Mouse (Mus musculus) gastrocnemius, postnatal 25 days (tissue): ENCODE results near the gene Ndufa4l2. TPM values are rescaled to one million over a fixed set of nuclear protein-coding genes. Genes with fewer than 3 reads are reported as not detected.
A peak's percentile ranks its signal among the peaks of the same experiment; 100 is the strongest.

Experiments used
- DNase-seq: peaks from one replicate; pipeline ENCODE4 v3.0.0; 2022
- long read RNA-seq, 2 experiments: library from polyadenylated mRNA; stranded (forward); transcript quantifications; one replicate each; pipeline ENCODE4 v2.0.0; 2021
- total RNA-seq, 2 experiments: library from RNA; stranded (reverse); gene quantifications; 1 replicate in 1 of 2; 2 replicates in 1 of 2; pipeline ENCODE4 v1.2.3; 2021

The Ndufa4l2 gene
- total RNA-seq, result 10 to 100 TPM; 11.4 to 15.1 TPM
- long read RNA-seq, experiment 1, transcript Ndufa4l2-201 (4 exons, 934 nt), result major isoform, 18 of 18 reads
- long read RNA-seq, experiment 1, partial matches to known transcripts, result 0 of 18 reads
- long read RNA-seq, experiment 1, other reads (novel, unspliced or antisense), result 0 of 18 reads
- long read RNA-seq, experiment 2, transcript Ndufa4l2-201 (4 exons, 934 nt), result major isoform, 35 of 39 reads
- long read RNA-seq, experiment 2, partial matches to known transcripts, result 0 of 39 reads
- long read RNA-seq, experiment 2, other reads (novel, unspliced or antisense), result 3 of 39 reads

DNA sequence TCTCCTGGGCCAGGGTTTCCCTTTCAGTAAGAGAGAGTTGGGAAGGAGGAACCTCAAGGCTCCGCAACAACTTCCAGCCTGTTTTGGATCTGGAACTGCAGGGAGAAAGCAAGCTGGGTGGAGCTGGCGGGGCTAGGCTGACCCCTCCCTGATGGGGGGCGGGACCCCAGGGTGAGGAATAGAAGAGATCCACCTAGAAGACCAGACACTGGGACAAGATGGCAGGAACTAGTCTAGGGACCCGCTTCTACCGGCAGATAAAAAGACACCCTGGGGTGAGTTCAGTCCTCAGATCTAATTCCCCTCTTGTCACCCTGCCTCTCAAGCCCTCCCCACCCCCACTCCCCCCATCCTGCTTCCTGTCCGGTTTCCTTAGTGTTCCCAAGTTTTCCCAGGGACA is at the start of gene Ndufa4l2:
Ndufa4l2 (plus strand) TSS at position 204 of the 400 bp plus-strand sequence.
- peak; percentile 74 for DNase-seq

- no peak for DNase-seq
Observed at GRCm38 (mm10) chr10:127471281-127471988, 43.3 kb upstream of the Ndufa4l2 start.

GRCm38 (mm10) chr10:127472722-127473121 is 42.0 kb upstream of the Ndufa4l2 start:
- no peak for DNase-seq

- DNase-seq, result no peak
Observed at GRCm38 (mm10) chr10:127475175-127475574, 39.6 kb upstream of the Ndufa4l2 start.

DNA sequence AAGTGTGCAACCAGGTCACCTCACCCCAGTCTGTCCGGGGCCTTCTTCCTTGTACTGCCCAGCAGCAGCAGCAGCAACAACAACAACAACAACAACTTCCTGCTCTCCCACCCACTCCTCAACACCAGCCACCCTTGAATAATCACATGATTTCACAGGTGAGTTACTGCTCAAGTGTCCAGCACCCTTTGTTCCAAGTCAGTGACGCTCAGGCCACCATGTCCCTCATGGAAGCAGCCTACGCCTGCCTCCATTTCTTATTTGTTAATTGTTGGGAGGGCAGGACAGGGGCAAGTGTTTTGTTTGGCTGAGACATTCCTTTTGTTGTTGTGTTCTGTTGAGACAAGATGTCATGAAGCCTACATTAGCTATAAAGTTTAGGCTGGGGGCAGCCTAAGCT is 38.2 kb upstream of the Ndufa4l2 start:
- DNase-seq, result no peak

GRCm38 (mm10) chr10:127477301-127477700 is 37.5 kb upstream of the Ndufa4l2 start:
- DNase-seq, result no peak

GRCm38 (mm10) chr10:127479131-127479530 is 35.6 kb upstream of the Ndufa4l2 start:
- no peak for DNase-seq

- DNase-seq, result peak; percentile 47
Observed at GRCm38 (mm10) chr10:127480833-127481813, 33.6 kb upstream of the Ndufa4l2 start.

DNA sequence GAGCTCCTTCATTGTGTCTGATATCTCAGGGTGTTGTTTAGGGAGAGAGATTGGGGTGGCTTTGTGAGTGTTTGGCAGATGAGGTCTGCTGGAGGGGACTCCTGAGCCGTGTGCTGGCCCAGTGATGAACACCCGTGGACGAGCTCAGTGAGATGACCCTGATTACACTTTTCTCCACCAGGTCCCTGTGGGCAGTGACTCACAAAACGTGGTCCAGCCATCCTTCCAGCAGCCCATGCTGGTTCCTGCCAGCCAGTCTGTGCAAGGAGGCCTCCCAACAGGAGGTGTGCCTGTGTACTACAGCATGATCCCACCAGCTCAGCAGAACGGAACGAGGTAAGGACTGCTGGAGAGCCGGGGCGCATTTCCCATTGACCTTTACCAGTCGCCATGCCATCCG is 29.5 kb upstream of the Ndufa4l2 start:
- no peak for DNase-seq

DNA sequence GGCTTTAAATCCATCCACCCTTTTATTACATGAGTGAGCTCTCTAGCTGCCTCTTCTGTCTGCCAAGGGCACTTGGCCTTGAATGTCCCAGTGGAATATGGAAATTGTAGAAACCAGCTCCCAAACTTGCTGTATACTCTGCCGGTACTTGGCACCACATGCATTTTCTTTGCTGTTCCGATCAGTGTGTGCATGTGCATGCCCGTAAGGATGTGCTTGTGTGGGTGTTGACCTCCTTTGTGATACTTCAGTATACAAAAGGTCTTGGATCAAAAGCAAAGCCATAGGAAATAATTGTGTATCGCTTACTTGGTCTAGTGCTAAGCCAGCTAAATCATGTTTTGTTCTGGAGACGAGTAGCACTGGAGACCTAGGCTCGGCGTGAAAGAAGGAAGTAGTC is 25.9 kb upstream of the Ndufa4l2 start:
- no peak for DNase-seq

GRCm38 (mm10) chr10:127490160-127491127 is 24.3 kb upstream of the Ndufa4l2 start:
- no peak for DNase-seq

GRCm38 (mm10) chr10:127491128-127491512 is 23.6 kb upstream of the Ndufa4l2 start:
- DNase-seq, result no peak

DNA sequence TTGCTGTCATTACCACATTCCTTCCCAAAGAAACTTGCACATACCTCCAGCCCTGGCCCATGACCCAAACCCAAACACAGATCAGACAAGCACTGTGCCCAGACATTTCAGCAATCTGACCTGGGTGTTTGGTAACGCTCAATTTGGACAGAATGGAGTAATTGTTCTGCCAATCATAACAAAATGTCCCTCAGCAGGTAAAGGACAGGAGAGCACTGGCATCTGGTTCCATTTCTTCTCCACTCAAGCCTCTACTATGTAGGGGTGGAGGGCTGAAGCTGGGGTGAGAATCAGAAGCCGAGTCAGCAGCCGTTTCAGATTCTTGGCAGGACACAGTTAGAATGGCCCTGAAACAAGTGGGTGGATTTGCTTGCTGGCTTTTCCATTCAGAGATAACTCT is 22.6 kb upstream of the Ndufa4l2 start:
- DNase-seq, result no peak

DNA sequence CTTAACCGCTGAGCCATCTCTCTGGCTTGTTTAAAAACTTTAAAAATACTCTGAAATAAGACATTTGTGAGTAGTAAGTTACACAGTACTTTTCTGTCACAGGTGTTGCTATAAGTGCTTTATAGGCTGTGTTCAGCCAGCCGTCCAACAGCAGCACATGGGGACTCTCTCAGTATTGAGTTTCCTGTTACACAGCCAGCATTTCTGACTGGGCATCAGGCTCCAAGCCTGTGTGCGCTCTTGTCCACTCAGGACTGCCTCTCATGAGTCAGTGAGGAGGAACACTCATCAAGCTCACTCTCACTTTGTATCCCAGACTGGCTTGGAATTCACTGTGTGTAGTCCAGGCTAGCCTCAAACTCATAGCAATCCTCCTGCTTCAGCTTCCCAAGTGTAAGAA is 18.6 kb upstream of the Ndufa4l2 start:
- no peak for DNase-seq

DNA sequence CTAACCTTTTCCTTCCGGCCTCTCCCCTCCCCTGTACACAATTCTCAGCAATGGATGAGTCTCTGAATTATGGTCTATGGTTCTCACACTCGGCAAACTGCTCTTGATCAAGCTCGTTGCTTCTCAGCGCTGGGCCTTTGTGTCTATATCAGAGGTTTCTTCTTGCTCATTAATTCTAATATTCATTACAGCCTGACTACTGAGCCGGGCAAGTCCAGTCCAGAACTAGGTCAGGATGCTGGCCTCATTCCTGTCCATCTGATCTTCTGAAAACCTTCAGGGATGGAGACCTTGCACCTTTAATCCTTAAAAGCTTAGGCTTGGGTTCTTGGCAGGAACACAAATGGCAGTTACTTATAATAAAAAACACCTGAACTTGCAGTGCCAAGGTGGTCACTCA is 15.3 kb upstream of the Ndufa4l2 start:
- no peak for DNase-seq

GRCm38 (mm10) chr10:127500042-127500441 is 14.7 kb upstream of the Ndufa4l2 start:
- DNase-seq, result no peak

- DNase-seq, result peak; percentile 69
Observed at GRCm38 (mm10) chr10:127500894-127501893, 13.6 kb upstream of the Ndufa4l2 start, which contains the start of gene Stac3. Gene Stac3 (plus strand): TSS chr10:127501686.

- peak; percentile 59 for DNase-seq
Observed at GRCm38 (mm10) chr10:127508239-127508638, 6.5 kb upstream of the Ndufa4l2 start.

DNA sequence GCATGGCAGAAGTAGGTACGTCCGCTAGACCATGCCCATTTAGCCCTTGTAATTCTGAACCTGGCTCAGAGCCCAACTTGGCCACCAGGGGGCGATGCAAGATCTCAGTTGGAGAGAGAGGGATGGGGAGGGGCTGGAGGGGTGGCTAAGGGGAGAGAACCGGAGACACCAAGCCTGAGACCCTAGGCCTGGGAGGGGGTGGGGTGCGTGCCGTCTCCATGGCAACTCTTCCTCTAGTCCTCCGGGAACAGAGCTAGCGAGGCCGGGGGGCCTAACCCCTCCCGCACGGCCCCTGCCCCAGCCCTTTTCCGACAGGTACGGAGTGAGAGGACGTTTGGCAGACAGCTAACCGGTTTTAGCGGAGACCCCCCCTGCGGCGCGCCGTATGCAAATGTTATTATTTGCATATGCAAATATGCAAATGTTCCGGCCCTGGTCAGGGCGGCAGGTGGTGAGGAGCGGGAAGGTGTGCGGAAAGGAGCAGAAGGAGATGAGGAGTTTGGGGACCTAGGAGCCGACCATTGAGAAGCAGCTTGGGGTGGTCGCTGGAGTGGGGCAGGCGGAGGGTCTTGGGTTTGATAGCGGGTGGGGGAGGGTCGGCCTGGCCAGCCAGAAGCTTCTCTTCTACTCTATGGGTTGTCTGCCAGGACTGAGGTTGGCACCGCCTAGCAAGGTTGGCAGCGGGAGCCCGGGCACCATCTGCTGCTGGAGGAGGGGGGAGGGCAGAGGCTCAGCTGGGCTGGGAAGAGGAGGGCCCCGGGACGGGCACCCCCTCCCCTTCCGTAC is 5.5 kb upstream of the Ndufa4l2 start:
- peak; percentile 63 for DNase-seq
